Mouse (Mus musculus): ENCODE measurements around the gene Olfr870. TPM values are rescaled to one million over a fixed set of nuclear protein-coding genes. Genes with fewer than 3 reads are reported as not detected.
"Not testable (repeated sequence)": the region's sequence is repeated elsewhere in the genome, so short reads cannot be mapped to it uniquely, and the experiment has no call there.

The Olfr870 gene
- not detected for total RNA-seq (2022)

DNA sequence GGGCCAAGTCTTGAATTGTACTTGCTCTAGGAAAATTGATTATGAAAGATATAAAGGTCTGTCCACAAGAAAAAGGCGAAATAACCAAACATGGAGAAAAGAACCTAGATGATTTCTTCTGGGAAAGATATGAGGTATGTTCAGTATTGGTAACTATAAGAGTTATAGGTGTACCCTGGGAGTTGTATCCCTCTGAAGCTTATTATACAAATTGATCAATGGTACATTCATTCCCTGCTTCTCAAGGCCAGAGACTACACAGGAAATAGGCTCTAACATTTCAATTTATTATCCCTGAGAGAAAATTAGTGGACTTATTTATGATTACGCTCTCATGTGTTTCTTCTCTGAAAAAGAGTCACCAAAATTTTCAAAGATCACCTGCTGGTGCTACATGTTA, at the start of gene Olfr870:
Olfr870 (minus strand) TSS at position 101 of the 400 bp plus-strand sequence.
- no peak for DNase-seq (ENCODE audit: low spot score in 2 of 2)

DNA sequence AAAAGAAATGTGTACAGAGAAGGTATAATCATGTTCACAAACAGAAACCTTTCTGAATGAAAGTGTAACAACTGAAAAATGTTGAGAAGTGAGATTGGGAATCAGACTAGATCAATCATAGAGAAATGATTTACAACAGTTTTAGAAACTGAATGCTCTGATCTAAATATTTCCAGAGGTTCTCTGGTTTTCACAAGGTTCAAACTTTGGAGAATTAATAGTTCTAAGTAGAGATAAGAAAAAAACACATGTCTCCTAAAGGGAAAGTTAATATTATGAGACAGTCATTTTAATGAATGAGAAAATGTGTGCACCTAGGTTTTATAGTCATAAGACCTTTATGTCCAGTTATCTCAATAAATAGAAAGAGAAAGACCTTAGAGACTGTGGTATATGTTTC, 38.0 kb upstream of the Olfr870 start, which contains the start of gene Olfr871:
Olfr871 (plus strand) TSS at position 301 of the 400 bp plus-strand sequence.
- no peak for DNase-seq (ENCODE audit: low spot score in 2 of 2)

DNA sequence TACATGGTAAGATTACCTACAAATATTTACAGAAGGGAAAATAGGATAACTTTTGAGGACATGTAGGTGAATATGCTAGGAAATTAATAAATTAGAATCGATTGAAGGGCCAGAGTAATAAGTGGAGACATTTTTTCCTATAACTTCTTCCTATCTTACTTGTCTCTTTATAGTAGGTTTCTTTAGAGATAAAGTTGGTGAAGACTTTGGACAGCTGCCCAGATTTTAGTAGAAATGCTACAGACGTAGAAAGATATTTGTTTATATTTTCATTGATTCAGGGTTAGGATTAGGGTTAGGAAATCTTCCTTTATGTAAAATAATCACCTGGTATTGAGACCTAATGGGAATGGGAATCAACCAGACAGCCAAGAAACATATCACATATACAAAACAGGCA, 37.6 kb upstream of the Olfr870 start:
- DNase-seq (ENCODE audit: low spot score in 2 of 2): no peak

DNA sequence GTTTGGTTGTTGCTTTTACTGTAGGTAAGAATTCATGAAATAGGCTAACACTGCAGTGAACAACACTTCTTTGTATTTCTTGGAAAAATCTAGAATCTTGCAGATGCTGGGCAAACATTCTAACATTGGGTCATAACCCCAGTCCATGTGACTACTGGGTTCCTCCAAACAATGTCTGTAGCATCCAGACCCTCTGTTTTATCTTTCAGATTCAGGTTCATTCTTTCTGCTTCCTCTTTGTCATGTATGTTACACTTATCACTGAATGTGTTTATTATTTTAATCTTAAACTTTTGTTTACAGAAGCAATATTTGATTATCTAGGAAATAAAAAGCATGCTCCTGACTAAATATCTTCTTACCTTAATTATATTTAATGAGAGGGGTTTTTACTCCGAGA, 37.0 kb upstream of the Olfr870 start:
- DNase-seq (ENCODE audit: low spot score in 2 of 2): no peak

DNA sequence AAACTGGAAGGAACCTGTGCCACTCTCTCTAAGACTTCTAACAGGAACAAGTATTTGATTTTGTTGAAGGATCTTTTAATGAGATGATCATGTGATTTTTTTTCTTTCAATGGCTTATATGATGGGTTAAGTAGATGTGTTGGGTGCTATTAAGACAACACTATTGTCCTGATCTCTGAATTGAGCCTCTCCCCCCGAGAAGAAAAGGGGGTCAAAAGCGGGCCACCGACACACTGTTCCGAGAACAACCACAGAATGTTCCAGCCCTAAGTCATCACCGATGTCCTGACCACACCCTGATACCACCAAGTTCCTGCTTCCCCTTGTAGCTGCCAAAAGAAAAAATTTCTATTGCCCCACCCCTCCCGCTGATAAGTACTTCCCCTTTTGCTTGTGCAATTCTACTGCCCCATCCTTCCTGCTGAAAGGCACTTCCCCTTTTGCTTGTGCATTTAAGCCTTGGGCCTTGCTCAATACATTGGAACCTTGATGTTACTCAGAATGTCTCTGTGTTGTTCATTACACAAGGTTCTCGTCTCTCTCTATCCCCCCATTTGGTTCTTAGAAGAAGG, 29.6 kb upstream of the Olfr870 start:
- DNase-seq (ENCODE audit: low spot score in 2 of 2): not testable (repeated sequence)

DNA sequence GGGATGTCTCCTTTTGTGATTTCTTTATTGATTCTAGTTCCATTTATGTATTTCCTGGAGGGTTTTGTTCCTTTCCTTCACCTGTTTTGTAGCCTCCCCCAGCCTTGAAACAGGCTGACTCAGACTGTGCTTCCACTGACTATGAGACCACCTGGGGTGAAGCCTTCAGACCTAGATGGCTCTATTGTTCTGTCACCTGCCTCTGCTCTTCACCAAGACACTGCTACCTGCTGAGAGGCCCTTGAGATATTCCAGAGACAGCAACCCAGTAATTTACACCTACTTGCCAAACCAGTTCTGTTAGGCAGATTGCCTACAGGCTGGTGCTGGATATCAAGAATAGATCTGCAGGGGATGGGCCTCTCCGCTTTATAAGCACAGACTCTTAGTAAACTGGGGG, 28.3 kb upstream of the Olfr870 start:
- DNase-seq (ENCODE audit: low spot score in 2 of 2): no peak

DNA sequence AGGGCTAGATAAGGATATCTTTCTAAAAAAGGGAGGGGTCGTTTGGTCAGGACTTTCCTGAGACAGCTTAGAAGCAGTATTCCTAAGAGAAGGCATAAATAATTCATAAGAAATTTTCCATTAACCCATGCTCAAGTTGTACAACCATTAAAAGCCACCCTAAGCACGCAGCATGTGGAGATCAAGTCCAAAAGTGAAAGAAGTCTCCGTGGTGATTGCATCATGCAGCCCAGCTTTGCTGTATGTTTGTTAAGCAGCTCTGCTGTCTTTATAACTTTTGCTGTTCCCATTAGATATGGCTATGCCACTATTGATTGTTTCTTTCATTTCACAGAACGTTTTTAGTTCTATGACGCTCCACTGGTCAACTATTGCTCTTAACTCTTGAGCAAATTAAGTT, 5.6 kb upstream of the Olfr870 start:
- DNase-seq (ENCODE audit: low spot score in 2 of 2): no peak

DNA sequence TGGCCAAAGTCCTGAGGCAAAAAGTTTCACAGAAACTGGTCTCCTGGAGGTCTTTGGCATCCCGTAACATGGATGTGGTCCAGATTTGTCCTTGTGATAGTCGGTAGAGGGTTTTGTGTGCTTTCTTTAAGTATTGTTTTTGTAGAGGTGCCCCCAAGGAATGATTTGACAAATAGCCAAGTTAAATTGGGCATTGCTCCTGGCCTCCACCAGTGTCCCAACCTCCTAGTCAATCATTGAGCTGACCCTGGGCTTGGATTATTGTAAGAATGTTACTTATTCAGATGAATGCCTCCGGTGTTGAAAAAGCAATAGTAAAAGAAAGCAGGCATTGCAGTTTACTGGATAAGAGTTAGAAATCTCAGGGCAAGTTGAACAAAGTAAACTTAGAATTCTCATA, 24.2 kb downstream of the Olfr870 start:
- no peak for DNase-seq (ENCODE audit: low spot score in 2 of 2)

DNA sequence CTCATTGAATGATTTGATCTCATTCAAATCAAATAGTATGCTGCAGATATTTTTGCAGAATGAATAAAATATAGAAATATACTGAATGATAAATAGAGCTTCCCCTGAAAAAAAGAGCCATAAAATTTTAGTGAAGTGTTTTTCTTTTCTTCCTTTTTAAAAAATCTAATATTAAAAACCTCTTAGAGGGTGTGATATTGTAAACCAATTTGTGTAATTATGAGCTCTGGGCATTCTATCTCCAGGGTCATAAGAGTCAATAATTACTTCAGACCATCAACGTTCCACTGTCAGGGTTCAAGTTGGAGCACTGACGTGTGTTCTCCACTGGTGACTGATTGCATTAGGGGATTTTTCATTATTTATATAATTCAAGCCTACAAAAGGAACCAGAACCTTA, 45.1 kb downstream of the Olfr870 start, which contains the start of gene Olfr869:
Olfr869 (plus strand) TSS at position 301 of the 400 bp plus-strand sequence.
- DNase-seq (ENCODE audit: low spot score in 2 of 2): no peak

Other genes with a start within 250 kb of the Olfr870 start
- not detected for gene Olfr866, start 146.0 kb downstream of the Olfr870 start, total RNA-seq (2022)
- gene Olfr867, start 116.5 kb downstream of the Olfr870 start, total RNA-seq (2022): not detected
- gene Olfr868, start 75.4 kb downstream of the Olfr870 start, total RNA-seq (2022): not detected
- gene Olfr869, start 45.0 kb downstream of the Olfr870 start, total RNA-seq (2022): not detected
- gene Olfr871, start 38.1 kb upstream of the Olfr870 start, total RNA-seq (2022): not detected
- gene Olfr872, start 63.1 kb upstream of the Olfr870 start, total RNA-seq (2022): not detected
- not detected for gene Olfr39, start 108.3 kb upstream of the Olfr870 start, total RNA-seq (2022)
- not detected for gene Olfr873, start 124.5 kb upstream of the Olfr870 start, total RNA-seq (2022)
- under 1 TPM in 1 of 4 experiments, not detected in 3; 0.22 TPM for gene Olfr18, start 162.0 kb upstream of the Olfr870 start, total RNA-seq (2022)
- gene Zfp560, start 211.1 kb upstream of the Olfr870 start, total RNA-seq (2022): 10 to 100 TPM in 2 of 4 experiments, 1 to 10 TPM in 2; 8.1 to 10.9 (median 9.3) TPM

Measured in layer of hippocampus, adult 8-10 months (tissue).